Mouse (Mus musculus) fat pad, adult 2 months (tissue): ENCODE measurements at regions not wholly inside any gene's neighbourhood (a gene's known extent, or its start where the extent isn't known, plus 50 kb on each side); places are given as distances from the start of the nearest gene placed in this dataset.

Experiments used
- DNase-seq: peaks from one replicate; pipeline ENCODE4 v3.0.0-alpha.2; 2011; ENCODE audit warnings: low read depth, low spot score; ENCODE audit errors: extremely low read depth

DNA sequence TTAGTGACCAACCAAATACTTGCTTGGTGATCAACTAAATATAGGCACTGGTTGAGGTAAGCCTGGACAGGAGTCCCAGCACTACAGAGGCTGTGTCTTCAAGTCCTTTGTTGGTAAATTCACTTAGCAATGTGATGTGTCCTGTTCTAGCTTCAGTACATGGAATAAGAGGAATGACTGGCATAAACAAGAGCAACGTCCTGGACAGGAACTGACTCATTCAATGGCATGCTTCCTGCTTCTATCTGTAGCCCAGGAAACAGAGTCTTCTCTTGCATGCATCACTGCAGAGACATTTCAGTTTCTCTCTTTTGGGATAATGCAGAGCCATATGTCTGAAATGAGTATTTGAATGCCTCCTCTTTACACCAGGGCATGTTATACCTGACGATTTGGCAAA lies 151.4 kb upstream of the Gm15294 start:
- no peak for DNase-seq

GRCm38 (mm10) chrX:141998304-141998856 lies 123.3 kb upstream of the Gm15294 start:
- DNase-seq: peak; percentile 5
